Mouse (Mus musculus): ENCODE measurements around the gene Tmem221. TPM values are rescaled to one million over a fixed set of nuclear protein-coding genes. Genes with fewer than 3 reads are reported as not detected.

Gene Tmem221
- total and polyA plus RNA-seq, 3 experiments, result 1.7 to 5.1 TPM; not detected in 1

GRCm38 (mm10) chr8:71552770-71553169, 5.9 kb downstream of the Tmem221 start:
- no peaks in the 10 kb centered on the region for H3K9me3 ChIP-seq (replicated peaks; ENCODE audit: insufficient read depth, low read length)

GRCm38 (mm10) chr8:71550754-71551153, 7.9 kb downstream of the Tmem221 start:
- DNase-seq (ENCODE audit: low read depth, low spot score), result no peak
- TF ChIP-seq SMC3 (IDR thresholded peaks at IDR 0.05; ENCODE audit: low read depth, low read length) (no peak), USF2 (IDR thresholded peaks at IDR 0.05; ENCODE audit: borderline replicate concordance in 1 of 2, insufficient read depth in 1 of 2, low read depth in 1 of 2, low read length in 2 of 2) (no peak), JUND (IDR thresholded peaks at IDR 0.05; ENCODE audit: low read depth, low read length) (no peak), HCFC1 (IDR thresholded peaks at IDR 0.05; ENCODE audit: low read depth, low read length) (no peak), POLR2AphosphoS2 (IDR thresholded peaks at IDR 0.05; ENCODE audit: low read length) (no peak), ZNF384 (IDR thresholded peaks at IDR 0.05; ENCODE audit: low read depth, low read length) (no peak), CHD1 (IDR thresholded peaks at IDR 0.05; ENCODE audit: low read depth, low read length) (no peak)
- H3K79me2 ChIP-seq (ENCODE audit: control insufficient read depth, insufficient read depth, low read length, poor library complexity), result no peaks in the 10 kb centered on the region

More at GRCm38 (mm10) chr8:71552770-71553169, 5.9 kb downstream of the Tmem221 start:
- H3K36me3 ChIP-seq (ENCODE audit: control insufficient read depth in 1 of 2, insufficient read depth in 2 of 2, low read length in 2 of 2), result peaks cover 0 to 8% of the 10 kb centered on the region in 2 experiments; a peak in 2 of 4 replicates
- no peaks in the 10 kb centered on the region for H3K79me2 ChIP-seq (ENCODE audit: control insufficient read depth, insufficient read depth, low read length, poor library complexity)
- no peak for DNase-seq (ENCODE audit: low read depth, low spot score)
- no peak overlapping the region for H3K9ac ChIP-seq (ENCODE audit: control insufficient read depth, low read depth, low read length, poor library complexity, severe bottlenecking)
- peaks cover 5 to 23% of the 10 kb centered on the region in 2 experiments for H3K4me1 ChIP-seq (ENCODE audit: control insufficient read depth in 1 of 2, insufficient read depth in 2 of 2, low read length in 2 of 2)
- no peak overlapping the region for H3K27ac ChIP-seq (ENCODE audit: control insufficient read depth, low read depth, low read length)
- H3K4me3 ChIP-seq (ENCODE audit: control insufficient read depth in 1 of 2, insufficient read depth in 1 of 2, low read depth in 2 of 2, low read length in 2 of 2), result no peak overlapping the region
- TF ChIP-seq CHD1 (IDR thresholded peaks at IDR 0.05; ENCODE audit: low read depth, low read length) (no peak), TBP (IDR thresholded peaks at IDR 0.05; ENCODE audit: low read depth, low read length) (no peak), MAX (IDR thresholded peaks at IDR 0.05; ENCODE audit: low read length) (no peak), CHD2 (IDR thresholded peaks at IDR 0.05; ENCODE audit: low read length) (no peak), ELF1 (IDR thresholded peaks at IDR 0.05; ENCODE audit: low read depth, low read length) (no peak), TCF12 (IDR thresholded peaks at IDR 0.05; ENCODE audit: low read depth, low read length) (no peak), GATA1 (IDR thresholded peaks at IDR 0.05; ENCODE audit: low read depth, low read length) (no peak), HCFC1 (IDR thresholded peaks at IDR 0.05; ENCODE audit: low read depth, low read length) (no peak), MAFK (IDR thresholded peaks at IDR 0.05; ENCODE audit: borderline replicate concordance, low read depth, low read length) (no peak), ETS1 (IDR thresholded peaks at IDR 0.05; ENCODE audit: low read depth, low read length) (no peak), BHLHE40 (IDR thresholded peaks at IDR 0.05; ENCODE audit: borderline replicate concordance, low read depth, low read length) (no peak), NELFE (IDR thresholded peaks at IDR 0.05; ENCODE audit: low read depth, low read length) (no peak), SIN3A (IDR thresholded peaks at IDR 0.05; ENCODE audit: low read length) (no peak), SMC3 (IDR thresholded peaks at IDR 0.05; ENCODE audit: low read depth, low read length) (no peak), ZKSCAN1 (IDR thresholded peaks at IDR 0.05; ENCODE audit: low read depth, low read length) (no peak)
- H3K27me3 ChIP-seq (ENCODE audit: control insufficient read depth in 1 of 2, insufficient read depth in 2 of 2, low read length in 2 of 2), result no peaks in the 10 kb centered on the region

More at GRCm38 (mm10) chr8:71550754-71551153, 7.9 kb downstream of the Tmem221 start:
- H3K4me3 ChIP-seq (ENCODE audit: control insufficient read depth in 1 of 2, insufficient read depth in 1 of 2, low read depth in 2 of 2, low read length in 2 of 2), result no peak overlapping the region
- H3K36me3 ChIP-seq (ENCODE audit: control insufficient read depth in 1 of 2, insufficient read depth in 2 of 2, low read length in 2 of 2), result peaks cover 0 to 8% of the 10 kb centered on the region in 2 experiments; a peak in 2 of 4 replicates
- H3K9me3 ChIP-seq (replicated peaks; ENCODE audit: insufficient read depth, low read length), result no peaks in the 10 kb centered on the region
- no peak overlapping the region for H3K27ac ChIP-seq (ENCODE audit: control insufficient read depth, low read depth, low read length)
- H3K9ac ChIP-seq (ENCODE audit: control insufficient read depth, low read depth, low read length, poor library complexity, severe bottlenecking), result no peak overlapping the region
- no peaks in the 10 kb centered on the region for H3K27me3 ChIP-seq (ENCODE audit: control insufficient read depth in 1 of 2, insufficient read depth in 2 of 2, low read length in 2 of 2)
- peaks cover 5 to 23% of the 10 kb centered on the region in 2 experiments for H3K4me1 ChIP-seq (ENCODE audit: control insufficient read depth in 1 of 2, insufficient read depth in 2 of 2, low read length in 2 of 2)
